Mouse (Mus musculus) kidney, postnatal 0 days (tissue): ENCODE results near the gene Trmt61a. TPM values are rescaled to one million over a fixed set of nuclear protein-coding genes. Genes with fewer than 3 reads are reported as not detected.

Source experiments
- ATAC-seq: fragments of 200-750 bp; cut with Nextera tagmentation; replicated peaks from 2 replicates; pipeline ENCODE4 v1.8.0; 2017; ENCODE audit warnings: low read depth, moderate number of reproducible peaks, moderate TSS enrichment, moderate library complexity; ENCODE audit not compliant: low FRiP score
- DNase-seq: peaks from one replicate; pipeline ENCODE4 v3.0.0-alpha.2; 2016; ENCODE audit warnings: low spot score
- H3K27ac ChIP-seq: fragments of 300-500 bp; sonication (generic); 2 replicates; pipeline ENCODE4 v1.5.1; 2014; ENCODE audit warnings: mild to moderate bottlenecking
- H3K27me3 ChIP-seq: fragments of 300-500 bp; sonication (generic); 2 replicates; pipeline ENCODE4 v1.6.1; 2014; ENCODE audit warnings: low read length, mixed read lengths; ENCODE audit not compliant: insufficient read depth
- H3K36me3 ChIP-seq: fragments of 300-500 bp; sonication (generic); 2 replicates; pipeline ENCODE4 v1.6.1; 2014; ENCODE audit warnings: low read length, mixed read lengths; ENCODE audit not compliant: insufficient read depth
- H3K4me1 ChIP-seq: fragments of 300-500 bp; sonication (generic); replicated peaks from 2 replicates; pipeline ENCODE4 v1.6.1; 2014; ENCODE audit warnings: antibody characterized with exemption, low read length, mixed read lengths; ENCODE audit not compliant: insufficient read depth
- H3K4me2 ChIP-seq: fragments of 300-500 bp; sonication (generic); 2 replicates; pipeline ENCODE4 v1.6.1; 2014; ENCODE audit warnings: mild to moderate bottlenecking, low read length, moderate library complexity, mixed read lengths
- H3K4me3 ChIP-seq: fragments of 300-500 bp; sonication (generic); replicated peaks from 2 replicates; pipeline ENCODE4 v1.5.1; 2014; ENCODE audit warnings: low read depth, low read length
- H3K9ac ChIP-seq: fragments of 300-500 bp; sonication (generic); 2 replicates; pipeline ENCODE4 v1.6.1; 2014; ENCODE audit warnings: low read depth, low read length
- H3K9me3 ChIP-seq: fragments of 300-500 bp; sonication (generic); replicated peaks from 2 replicates; pipeline ENCODE4 v1.6.1; 2016; ENCODE audit warnings: low read length, inconsistent platforms, mixed read lengths
- CTCF ChIP-seq: IDR thresholded peaks from 2 replicates; pipeline ENCODE4 v1.5.1; 2016; ENCODE audit warnings: antibody characterized with exemption, low read depth, mild to moderate bottlenecking, moderate library complexity
- WGBS: fragments of 180-500 bp; shearing (Covaris S2); extraction: QIAGEN DNeasy Blood & Tissue Kit; methylation state at CpG from one replicate; pipeline ENCODE4 v1.1.7; 2014; 5-methylcytosine and 5-hydroxymethylcytosine counted together
- polyA plus RNA-seq: library from polyadenylated mRNA; unstranded; fragments of >200 nt; fragmentation: Nextera tagmentation; extraction: Ambion mirVana; gene quantifications from 2 replicates; pipeline ENCODE4 v1.2.1, GENCODE M21; 2015

Gene Trmt61a
- polyA plus RNA-seq, 1 experiment from 2014 or later, result 6.3 TPM

- H3K36me3 ChIP-seq, result 0 out of 2 replicates have a peak, but pooled peaks cover 3% of the 10 kb centered on the region
- no peaks in the 10 kb centered on the region for H3K27me3 ChIP-seq
- peak; percentile 59 for DNase-seq
- H3K9me3 ChIP-seq, result no peaks in the 10 kb centered on the region
- no peak overlapping the region for H3K4me3 ChIP-seq
- peak overlapping the region; percentile 68 for H3K27ac ChIP-seq
- no peak overlapping the region for H3K4me2 ChIP-seq
- 0 out of 2 replicates have a peak overlapping the region, but pooled peaks have one; percentile 27 for H3K9ac ChIP-seq
- TF ChIP-seq CTCF, result no peak
- ATAC-seq, result peak; percentile 46
- 20% methylated on average over 14 of the region's 14 CpGs for WGBS
- H3K4me1 ChIP-seq, result peaks cover 32% of the 10 kb centered on the region
Observed at GRCm38 (mm10) chr12:111687350-111688068, 9.6 kb downstream of the Trmt61a start.

GRCm38 (mm10) chr12:111688069-111688428, 10.1 kb downstream of the Trmt61a start:
- Histone ChIP-seq H3K9ac (no peak overlapping the region), H3K4me2 (no peak overlapping the region), H3K27me3 (no peaks in the 10 kb centered on the region), H3K4me1 (peaks cover 33% of the 10 kb centered on the region), H3K4me3 (no peak overlapping the region), H3K9me3 (no peaks in the 10 kb centered on the region), H3K36me3 (0 out of 2 replicates have a peak, but pooled peaks cover 3% of the 10 kb centered on the region), H3K27ac (peak overlapping the region; percentile 68; the same call in 1 of the 2 replicates)
- ATAC-seq (no peak), DNase-seq (no peak)
- no peak for TF ChIP-seq CTCF
- WGBS, result 35% methylated on average over 2 of the region's 2 CpGs

GRCm38 (mm10) chr12:111689426-111689825, 11.5 kb downstream of the Trmt61a start:
- H3K4me2 ChIP-seq, result no peak overlapping the region
- ATAC-seq (no peak), DNase-seq (no peak)
- H3K4me3 ChIP-seq, result no peak overlapping the region
- WGBS, result 69% methylated on average over 11 of the region's 11 CpGs
- no peaks in the 10 kb centered on the region for H3K9me3 ChIP-seq
- peaks cover 44% of the 10 kb centered on the region for H3K4me1 ChIP-seq
- H3K27ac ChIP-seq, result no peak overlapping the region
- TF ChIP-seq CTCF, result no peak
- H3K9ac ChIP-seq, result no peak overlapping the region
- no peaks in the 10 kb centered on the region for H3K36me3 ChIP-seq
- no peaks in the 10 kb centered on the region for H3K27me3 ChIP-seq

GRCm38 (mm10) chr12:111691346-111691872, 13.5 kb downstream of the Trmt61a start:
- Histone ChIP-seq H3K27me3 (no peaks in the 10 kb centered on the region), H3K36me3 (no peaks in the 10 kb centered on the region), H3K4me2 (no peak overlapping the region), H3K9ac (no peak overlapping the region), H3K27ac (peak overlapping the region; percentile 62; the same call in 1 of the 2 replicates), H3K9me3 (no peaks in the 10 kb centered on the region), H3K4me3 (no peak overlapping the region), H3K4me1 (peaks cover 52% of the 10 kb centered on the region)
- TF ChIP-seq CTCF, result 0 out of 2 replicates have a peak, but pooled peaks have one; percentile 15
- DNase-seq (peak; percentile 80), ATAC-seq (peak; percentile 41; the same call in 1 of the 2 replicates)
- 17% methylated on average over 5 of the region's 5 CpGs for WGBS

- ATAC-seq (no peak), DNase-seq (peak; percentile 31)
- 78% methylated on average over 5 of the region's 5 CpGs for WGBS
- Histone ChIP-seq H3K36me3 (no peaks in the 10 kb centered on the region), H3K9me3 (no peaks in the 10 kb centered on the region), H3K27me3 (no peaks in the 10 kb centered on the region), H3K9ac (no peak overlapping the region), H3K4me2 (no peak overlapping the region), H3K4me3 (no peak overlapping the region), H3K27ac (peak overlapping the region; percentile 81; the same call in 1 of the 2 replicates), H3K4me1 (peaks cover 41% of the 10 kb centered on the region)
- TF ChIP-seq CTCF, result no peak
Observed at GRCm38 (mm10) chr12:111692899-111693298, 15.0 kb downstream of the Trmt61a start.

GRCm38 (mm10) chr12:111693341-111694270, 15.7 kb downstream of the Trmt61a start:
- H3K4me3 ChIP-seq, result no peak overlapping the region
- H3K27me3 ChIP-seq, result no peaks in the 10 kb centered on the region
- peak overlapping the region; percentile 19; the same call in 1 of the 2 replicates for H3K4me2 ChIP-seq
- no peaks in the 10 kb centered on the region for H3K36me3 ChIP-seq
- peak overlapping the region; percentile 46; the same call in 1 of the 2 replicates for H3K9ac ChIP-seq
- H3K4me1 ChIP-seq, result peaks cover 36% of the 10 kb centered on the region
- ATAC-seq, result peak; percentile 29
- TF ChIP-seq CTCF, result no peak
- DNase-seq, result peak; percentile 44
- H3K9me3 ChIP-seq, result no peaks in the 10 kb centered on the region
- WGBS, result 31% methylated on average over 18 of the region's 18 CpGs
- H3K27ac ChIP-seq, result peak overlapping the region; percentile 81
